Mouse (Mus musculus) embryonic facial prominence, embryonic 13.5 days (tissue): ENCODE results near the gene Arsk. TPM values are rescaled to one million over a fixed set of nuclear protein-coding genes. Genes with fewer than 3 reads are reported as not detected.
A peak's percentile ranks its signal among the peaks of the same experiment; 100 is the strongest.

Source experiments
- ATAC-seq: fragments of 200-750 bp; cut with Nextera tagmentation; 2 replicates; pipeline ENCODE4 v1.8.0; 2017; ENCODE audit warnings: low read depth; ENCODE audit not compliant: insufficient number of reproducible peaks, insufficient read depth, low FRiP score, low TSS enrichment
- H3K27ac ChIP-seq: fragments of 300-500 bp; sonication (generic); 2 replicates; pipeline ENCODE4 v1.5.1; 2015; ENCODE audit warnings: moderate library complexity, mild to moderate bottlenecking, inconsistent platforms
- H3K27me3 ChIP-seq: fragments of 300-500 bp; sonication (generic); 2 replicates; pipeline ENCODE4 v1.6.1; 2015; ENCODE audit warnings: mild to moderate bottlenecking, inconsistent platforms
- H3K36me3 ChIP-seq: fragments of 300-500 bp; sonication (generic); 2 replicates; pipeline ENCODE4 v1.6.1; 2015; ENCODE audit warnings: mild to moderate bottlenecking, inconsistent platforms
- H3K4me1 ChIP-seq: fragments of 300-500 bp; sonication (generic); 2 replicates; pipeline ENCODE4 v1.6.1; 2015; ENCODE audit warnings: inconsistent platforms
- H3K4me2 ChIP-seq: fragments of 300-500 bp; sonication (generic); 2 replicates; pipeline ENCODE4 v1.6.1; 2015; ENCODE audit warnings: moderate library complexity, mild to moderate bottlenecking, inconsistent platforms
- H3K4me3 ChIP-seq: fragments of 300-500 bp; sonication (generic); 2 replicates; pipeline ENCODE4 v1.5.1; 2015; ENCODE audit warnings: mild to moderate bottlenecking, inconsistent platforms
- H3K9ac ChIP-seq: fragments of 300-500 bp; sonication (generic); 2 replicates; pipeline ENCODE4 v1.6.1; 2015; ENCODE audit warnings: mild to moderate bottlenecking, inconsistent platforms
- H3K9me3 ChIP-seq: fragments of 300-500 bp; sonication (generic); 2 replicates; pipeline ENCODE4 v1.6.1; 2016; ENCODE audit warnings: inconsistent platforms
- WGBS: fragments of 180-500 bp; shearing (Covaris S2); methylation state at CpG from one replicate; pipeline ENCODE4 v1.1.7; 2015; ENCODE audit warnings: mixed read lengths; 5-methylcytosine and 5-hydroxymethylcytosine counted together
- polyA plus RNA-seq: library from polyadenylated mRNA; unstranded; fragments of >200 nt; fragmentation: Nextera tagmentation; extraction: Ambion mirVana; gene quantifications from 2 replicates; pipeline ENCODE4 v1.2.1, GENCODE M21; 2015

The Arsk gene
- polyA plus RNA-seq, 1 experiment from 2014 or later, result 10.6 TPM

DNA sequence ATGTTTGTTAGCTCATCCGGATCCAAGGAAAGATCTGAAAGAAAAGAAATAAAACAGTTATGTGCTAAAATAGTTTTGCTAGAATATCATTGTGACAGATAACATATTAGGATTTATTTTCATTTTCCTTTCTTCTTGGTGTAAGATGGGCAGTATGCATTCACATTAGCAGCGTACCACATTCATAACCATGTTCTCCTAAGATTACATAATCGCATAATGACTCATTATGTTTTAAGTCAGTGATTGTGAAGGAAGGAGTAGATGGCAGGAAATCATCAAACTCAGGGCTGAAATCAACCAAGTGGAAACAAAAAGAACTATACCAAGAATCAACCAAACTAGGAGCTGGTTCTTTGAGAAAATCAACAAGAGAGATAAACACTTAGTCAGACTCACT is 35.9 kb downstream of the Arsk start:
- ATAC-seq, result no peak
- peaks cover 22% of the 10 kb centered on the region for H3K36me3 ChIP-seq
- H3K4me3 ChIP-seq, result no peak overlapping the region
- H3K9me3 ChIP-seq, result no peaks in the 10 kb centered on the region
- no peak overlapping the region for H3K9ac ChIP-seq
- no peak overlapping the region for H3K27ac ChIP-seq
- H3K4me2 ChIP-seq, result no peak overlapping the region
- no peaks in the 10 kb centered on the region for H3K4me1 ChIP-seq
- 89% methylated on average over 3 of the region's 3 CpGs for WGBS
- peaks cover 8% of the 10 kb centered on the region for H3K27me3 ChIP-seq

- ATAC-seq, result no peak
Measured at GRCm38 (mm10) chr13:76062126-76062525, 36.3 kb downstream of the Arsk start.

GRCm38 (mm10) chr13:76059591-76059990 is 38.9 kb downstream of the Arsk start:
- Histone ChIP-seq H3K9me3 (no peaks in the 10 kb centered on the region), H3K27me3 (peaks cover 38% of the 10 kb centered on the region), H3K4me1 (peaks cover 17% of the 10 kb centered on the region), H3K36me3 (peaks cover 9% of the 10 kb centered on the region), H3K9ac (no peak overlapping the region), H3K27ac (no peak overlapping the region), H3K4me3 (no peak overlapping the region), H3K4me2 (no peak overlapping the region)
- no peak for ATAC-seq
- 90% methylated on average over 4 of the region's 4 CpGs for WGBS

More at GRCm38 (mm10) chr13:76062126-76062525, 36.3 kb downstream of the Arsk start:
- Histone ChIP-seq H3K36me3 (peaks cover 22% of the 10 kb centered on the region), H3K27me3 (peaks cover 13% of the 10 kb centered on the region), H3K4me3 (no peak overlapping the region), H3K9me3 (no peaks in the 10 kb centered on the region), H3K27ac (no peak overlapping the region), H3K4me1 (no peaks in the 10 kb centered on the region), H3K4me2 (no peak overlapping the region), H3K9ac (no peak overlapping the region)
- 91% methylated on average over 3 of the region's 3 CpGs for WGBS

GRCm38 (mm10) chr13:76057267-76058069 is 41.0 kb downstream of the Arsk start:
- WGBS, result 62% methylated on average over 10 of the region's 10 CpGs
- H3K27ac ChIP-seq, result no peak overlapping the region
- H3K9me3 ChIP-seq, result no peaks in the 10 kb centered on the region
- H3K4me3 ChIP-seq, result no peak overlapping the region
- peaks cover 4% of the 10 kb centered on the region for H3K36me3 ChIP-seq
- no peak overlapping the region for H3K4me2 ChIP-seq
- no peak overlapping the region for H3K9ac ChIP-seq
- no peak for ATAC-seq
- peaks cover 17% of the 10 kb centered on the region for H3K4me1 ChIP-seq
- peaks cover 59% of the 10 kb centered on the region for H3K27me3 ChIP-seq

DNA sequence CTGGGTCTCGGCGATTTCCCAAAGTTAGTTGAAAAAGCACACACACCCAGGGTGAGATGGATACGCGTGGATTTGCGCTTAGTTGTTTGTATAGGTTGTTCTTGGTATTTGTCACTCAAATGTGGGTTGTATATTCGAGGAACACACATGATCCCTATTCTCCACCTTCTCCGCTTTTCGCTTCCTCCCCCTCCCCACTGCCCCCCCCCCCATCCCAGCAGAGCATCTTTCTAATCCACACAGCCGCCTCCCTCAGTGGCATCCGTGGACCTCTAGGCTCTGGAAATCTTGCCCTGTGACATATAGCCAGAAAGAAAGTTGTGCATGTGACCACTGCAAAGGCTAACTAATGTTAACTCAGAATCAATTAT is 41.6 kb downstream of the Arsk start, which contains the start of gene Gpr150:
TSS of gene Gpr150 (minus strand) at position 101 of the 371 bp plus-strand sequence.
- Histone ChIP-seq H3K4me2 (peak within 1 kb of the TSS; percentile 97), H3K27ac (no peak within 1 kb of the TSS), H3K4me3 (peak within 1 kb of the TSS; percentile 50), H3K9ac (peak within 1 kb of the TSS; percentile 54), H3K27me3 (peaks cover 65% of the 10 kb centered on the region), H3K36me3 (no peaks in the 10 kb centered on the region), H3K4me1 (peaks cover 17% of the 10 kb centered on the region), H3K9me3 (no peaks in the 10 kb centered on the region)
- ATAC-seq, result no peak
- WGBS, result 13% methylated on average over 10 of the region's 10 CpGs

DNA sequence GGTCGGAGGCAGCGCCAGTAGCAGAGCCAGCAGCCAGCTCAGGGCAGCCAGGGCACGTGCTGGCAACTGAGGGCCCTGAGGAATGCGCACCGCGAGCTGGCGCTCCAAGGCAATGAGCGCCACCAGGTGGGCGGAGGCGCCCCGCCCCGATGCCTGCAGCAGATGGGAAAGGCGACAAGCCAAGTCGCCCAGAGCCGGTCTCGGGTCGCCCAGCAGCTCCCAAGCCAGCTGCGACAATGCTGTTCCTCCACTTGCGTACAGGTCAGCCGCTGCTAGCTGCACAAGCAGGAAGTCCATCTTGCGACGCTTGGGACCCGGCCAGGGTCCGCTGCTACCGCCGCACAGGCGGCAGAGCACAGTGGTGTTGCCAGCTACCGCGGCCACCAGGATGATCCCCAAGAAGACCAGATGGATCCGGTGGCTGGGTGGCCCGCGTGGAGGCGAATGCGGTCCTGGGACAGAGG is 42.2 kb downstream of the Arsk start:
- H3K4me1 ChIP-seq, result peaks cover 17% of the 10 kb centered on the region
- WGBS, result under 1% methylated on average over 34 of the region's 34 CpGs
- H3K27ac ChIP-seq, result no peak overlapping the region
- H3K36me3 ChIP-seq, result no peaks in the 10 kb centered on the region
- H3K9me3 ChIP-seq, result no peaks in the 10 kb centered on the region
- peaks cover 66% of the 10 kb centered on the region for H3K27me3 ChIP-seq
- ATAC-seq, result peak; percentile 72
- H3K4me2 ChIP-seq, result peak overlapping the region; percentile 97
- H3K9ac ChIP-seq, result peak overlapping the region; percentile 54
- peak overlapping the region; percentile 50 for H3K4me3 ChIP-seq

GRCm38 (mm10) chr13:76055391-76056232 is 42.8 kb downstream of the Arsk start:
- peak overlapping the region; percentile 54 for H3K9ac ChIP-seq
- peak overlapping the region; percentile 50 for H3K4me3 ChIP-seq
- no peaks in the 10 kb centered on the region for H3K36me3 ChIP-seq
- H3K4me2 ChIP-seq, result peak overlapping the region; percentile 97
- peak; percentile 59; the same call in 1 of the 2 replicates for ATAC-seq
- H3K9me3 ChIP-seq, result no peaks in the 10 kb centered on the region
- peaks cover 17% of the 10 kb centered on the region for H3K4me1 ChIP-seq
- peaks cover 66% of the 10 kb centered on the region for H3K27me3 ChIP-seq
- no peak overlapping the region for H3K27ac ChIP-seq
- under 1% methylated on average over 59 of the region's 59 CpGs for WGBS

GRCm38 (mm10) chr13:76044971-76045370 is 53.5 kb downstream of the Arsk start:
- H3K36me3 ChIP-seq, result no peaks in the 10 kb centered on the region
- ATAC-seq, result no peak
- no peak overlapping the region for H3K4me2 ChIP-seq
- no peaks in the 10 kb centered on the region for H3K4me1 ChIP-seq
- H3K4me3 ChIP-seq, result no peak overlapping the region
- H3K27me3 ChIP-seq, result no peaks in the 10 kb centered on the region
- no peak overlapping the region for H3K27ac ChIP-seq
- no peak overlapping the region for H3K9ac ChIP-seq
- no peaks in the 10 kb centered on the region for H3K9me3 ChIP-seq

GRCm38 (mm10) chr13:76042455-76042854 is 56.0 kb downstream of the Arsk start:
- no peak overlapping the region for H3K27ac ChIP-seq
- 0 out of 2 replicates have a peak, but pooled peaks cover 3% of the 10 kb centered on the region for H3K9me3 ChIP-seq
- H3K4me3 ChIP-seq, result no peak overlapping the region
- H3K9ac ChIP-seq, result no peak overlapping the region
- H3K4me2 ChIP-seq, result no peak overlapping the region
- no peak for ATAC-seq
- WGBS, result 58% methylated on average over 1 of the region's 1 CpGs
- H3K27me3 ChIP-seq, result no peaks in the 10 kb centered on the region
- no peaks in the 10 kb centered on the region for H3K36me3 ChIP-seq
- H3K4me1 ChIP-seq, result no peaks in the 10 kb centered on the region

- Histone ChIP-seq H3K27me3 (no peaks in the 10 kb centered on the region), H3K4me1 (no peaks in the 10 kb centered on the region), H3K4me2 (no peak overlapping the region), H3K36me3 (no peaks in the 10 kb centered on the region), H3K9ac (no peak overlapping the region), H3K27ac (no peak overlapping the region), H3K4me3 (no peak overlapping the region), H3K9me3 (no peaks in the 10 kb centered on the region)
- WGBS, result 64% methylated on average over 3 of the region's 3 CpGs
- no peak for ATAC-seq
Measured at GRCm38 (mm10) chr13:76024588-76024987, 73.9 kb downstream of the Arsk start.

DNA sequence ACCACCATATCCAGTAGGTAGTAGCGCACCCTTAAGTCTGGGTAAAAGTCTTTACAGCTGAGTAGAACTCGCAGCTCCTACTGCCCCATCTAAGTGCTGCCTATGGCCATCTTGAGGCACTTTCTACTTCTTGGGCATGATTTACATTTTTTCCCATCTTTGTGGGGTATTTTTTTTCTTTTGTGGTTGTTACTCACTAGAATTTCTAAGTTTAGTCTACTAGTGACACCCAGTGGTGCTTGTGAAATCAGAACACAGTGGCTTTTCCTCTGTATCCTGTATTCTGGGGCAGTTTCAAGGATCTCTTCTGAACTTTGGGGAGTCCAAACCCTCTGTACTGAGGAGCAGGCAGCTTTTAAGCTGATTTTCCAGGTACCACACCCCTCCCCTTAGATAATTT is 76.7 kb downstream of the Arsk start:
- H3K9ac ChIP-seq, result no peak overlapping the region
- ATAC-seq, result no peak
- H3K27me3 ChIP-seq, result no peaks in the 10 kb centered on the region
- H3K4me2 ChIP-seq, result no peak overlapping the region
- no peak overlapping the region for H3K4me3 ChIP-seq
- H3K27ac ChIP-seq, result no peak overlapping the region
- no peaks in the 10 kb centered on the region for H3K36me3 ChIP-seq
- H3K9me3 ChIP-seq, result no peaks in the 10 kb centered on the region
- peaks cover 7% of the 10 kb centered on the region; the same call in 1 of the 2 replicates for H3K4me1 ChIP-seq
- WGBS, result 79% methylated on average over 2 of the region's 2 CpGs
